In genomic region chr2:154410355-154410754, GRCm38 (mm10) we compare ENCODE assay signal across 9 mouse cellular contexts. TPM values are rescaled to one million over a fixed set of nuclear protein-coding genes. Genes with fewer than 3 reads are reported as not detected.
DNase-seq lines count a peak whose midpoint lies in the region; ATAC-seq lines count a peak whose summit lies in the region.
"Had no signal": no experiment of that assay in that cellular context is flagged by ENCODE, and none has a peak within 500 bp of the region (broad histone marks: within the 10 kb centered on the region; RNA-seq: fewer than 3 reads in every experiment).

No protein-coding gene starts in this region.

- no peak overlapping the region for H3K4me2 ChIP-seq in embryonic facial prominence, embryonic 13.5 days
- H3K4me2 ChIP-seq: limb, embryonic 15.5 days had no signal

- H3K9ac ChIP-seq in embryonic facial prominence, embryonic 13.5 days, result 0 out of 2 replicates have a peak overlapping the region, but pooled peaks have one; percentile 21
- H3K9ac ChIP-seq: limb, embryonic 15.5 days had no signal

- WGBS in embryonic facial prominence, embryonic 13.5 days, result 52% methylated on average over 2 of the region's 2 CpGs
- WGBS in embryonic facial prominence, embryonic 10.5 days, result 73% methylated on average over 2 of the region's 2 CpGs

- H3K27ac ChIP-seq in embryonic facial prominence, embryonic 13.5 days, result no peak overlapping the region
- no peak overlapping the region for H3K27ac ChIP-seq in embryonic facial prominence, embryonic 10.5 days (replicated peaks)
- H3K27ac ChIP-seq: limb, embryonic 15.5 days had no signal

- peaks cover 22% of the 10 kb centered on the region; the same call in 1 of the 2 replicates for H3K4me1 ChIP-seq in embryonic facial prominence, embryonic 13.5 days
- peaks cover 20% of the 10 kb centered on the region for H3K4me1 ChIP-seq in embryonic facial prominence, embryonic 10.5 days

- no peaks in the 10 kb centered on the region for H3K36me3 ChIP-seq in embryonic facial prominence, embryonic 13.5 days
- H3K36me3 ChIP-seq in embryonic facial prominence, embryonic 10.5 days (replicated peaks), result no peaks in the 10 kb centered on the region
- H3K36me3 ChIP-seq: limb, embryonic 15.5 days had no signal

- DNase-seq in embryonic facial prominence, embryonic 10.5 days (ENCODE audit: low spot score), result no peak
- DNase-seq in urinary bladder, postnatal 14 days (ENCODE audit: low spot score), result peak; percentile 32
- no peak for DNase-seq in urinary bladder, postnatal 4 days (ENCODE audit: low spot score in 2 of 2)
- peak; percentile 67 to 91 for DNase-seq in left cerebral cortex, postnatal 14 days (ENCODE audit: low spot score in 2 of 2)
- no peak for DNase-seq in spleen, adult 12 weeks (ENCODE audit: low spot score)
- no peak for DNase-seq in spleen, postnatal 4 days (ENCODE audit: low spot score in 2 of 2)

- no peaks in the 10 kb centered on the region for H3K9me3 ChIP-seq in embryonic facial prominence, embryonic 13.5 days
- no peaks in the 10 kb centered on the region for H3K9me3 ChIP-seq in embryonic facial prominence, embryonic 10.5 days
- H3K9me3 ChIP-seq: limb, embryonic 15.5 days had no signal

- H3K27me3 ChIP-seq in embryonic facial prominence, embryonic 13.5 days, result peaks cover 10% of the 10 kb centered on the region
- peaks cover 54% of the 10 kb centered on the region for H3K27me3 ChIP-seq in embryonic facial prominence, embryonic 10.5 days (replicated peaks; ENCODE audit: low read depth, poor library complexity, severe bottlenecking)

- H3K4me3 ChIP-seq in embryonic facial prominence, embryonic 13.5 days, result no peak overlapping the region
- no peak overlapping the region for H3K4me3 ChIP-seq in embryonic facial prominence, embryonic 10.5 days
- H3K4me3 ChIP-seq: limb, embryonic 15.5 days had no signal

- ATAC-seq in embryonic facial prominence, embryonic 13.5 days (ENCODE audit: insufficient number of reproducible peaks, insufficient read depth, low FRiP score, low TSS enrichment, low read depth), result no peak
- no peak for ATAC-seq in granulocyte monocyte progenitor cell, adult 5-6 weeks (replicated peaks; ENCODE audit: poor library complexity, severe bottlenecking)

- intact Hi-C loops in left cerebral cortex, postnatal 14 days (cut with DNase I), result no loop called here

RNA-seq across cellular contexts. Expression of gene Snta1, which starts 2.5 kb away (rescaled TPM):
- 8.8 and 8.9 TPM in 2 replicates for polyA plus RNA-seq in embryonic facial prominence, embryonic 13.5 days (2015; fragmentation: Nextera tagmentation; extraction: Ambion mirVana)
- 3.0 and 3.9 TPM in 2 replicates for polyA plus RNA-seq in embryonic facial prominence, embryonic 10.5 days (2016; fragmentation: Nextera tagmentation; extraction: Ambion mirVana)
- 10 to 100 TPM; 31.4 to 31.9 TPM for total RNA-seq in left cerebral cortex, postnatal 14 days (2021)
- total RNA-seq in granulocyte monocyte progenitor cell, adult 5-6 weeks (2014; fragmentation: Nextera tagmentation), result 0.56 TPM in 1 of 2 replicates, not detected in the other
- total RNA-seq in granulocyte monocyte progenitor cell, adult 5-6 weeks (2017), result 0.04 TPM in 1 of 2 replicates, not detected in the other

RNA-seq across cellular contexts. Expression of gene Cbfa2t2, which starts 25.9 kb away (rescaled TPM):
- 54.0 and 54.1 TPM in 2 replicates for polyA plus RNA-seq in embryonic facial prominence, embryonic 13.5 days (2015; fragmentation: Nextera tagmentation; extraction: Ambion mirVana)
- 68.8 and 72.2 TPM in 2 replicates for polyA plus RNA-seq in embryonic facial prominence, embryonic 10.5 days (2016; fragmentation: Nextera tagmentation; extraction: Ambion mirVana)
- 10 to 100 TPM; 40.5 to 52.0 TPM for total RNA-seq in left cerebral cortex, postnatal 14 days (2021)
- total RNA-seq in granulocyte monocyte progenitor cell, adult 5-6 weeks (2014; fragmentation: Nextera tagmentation), result 13.3 and 14.7 TPM in 2 replicates
- total RNA-seq in granulocyte monocyte progenitor cell, adult 5-6 weeks (2017), result 12.1 and 13.0 TPM in 2 replicates

RNA-seq across cellular contexts. Expression of gene Cdk5rap1, which starts 37.5 kb away (rescaled TPM):
- 18.5 and 22.4 TPM in 2 replicates for polyA plus RNA-seq in embryonic facial prominence, embryonic 13.5 days (2015; fragmentation: Nextera tagmentation; extraction: Ambion mirVana)
- 15.1 and 15.8 TPM in 2 replicates for polyA plus RNA-seq in embryonic facial prominence, embryonic 10.5 days (2016; fragmentation: Nextera tagmentation; extraction: Ambion mirVana)
- total RNA-seq in left cerebral cortex, postnatal 14 days (2021), result 10 to 100 TPM; 11.8 to 13.5 TPM
- 10.7 and 15.4 TPM in 2 replicates for total RNA-seq in granulocyte monocyte progenitor cell, adult 5-6 weeks (2014; fragmentation: Nextera tagmentation)
- total RNA-seq in granulocyte monocyte progenitor cell, adult 5-6 weeks (2017), result 15.6 and 16.1 TPM in 2 replicates

Comparison
In these comparisons a context has a peak if more than half of its experiments do, and no peak if none do; other contexts are left out.
1. DNase-seq: peak in urinary bladder, postnatal 14 days (single experiment) and left cerebral cortex, postnatal 14 days (2 of 2); none in embryonic facial prominence, embryonic 10.5 days (single experiment), urinary bladder, postnatal 4 days (0 of 2), spleen, adult 12 weeks (single experiment) and spleen, postnatal 4 days (0 of 2).
2. RNA of gene Snta1, which starts 2.5 kb away (total RNA-seq): 31.4 to 31.9 TPM in left cerebral cortex, postnatal 14 days; 0.04 to 0.56 TPM in granulocyte monocyte progenitor cell, adult 5-6 weeks; every median in the first group is over 10 times any median in the second.